Mouse (Mus musculus) midbrain, postnatal 0 days (tissue): ENCODE measurements around the gene Zfp330. TPM values are rescaled to one million over a fixed set of nuclear protein-coding genes. Genes with fewer than 3 reads are reported as not detected.

Experiments
- ATAC-seq: fragments of 200-750 bp; cut with Nextera tagmentation; 2 replicates; pipeline ENCODE4 v1.8.0; 2017; ENCODE audit warnings: moderate number of reproducible peaks, mild to moderate bottlenecking, moderate TSS enrichment, moderate library complexity; ENCODE audit not compliant: low FRiP score
- DNase-seq: peaks from one replicate; pipeline ENCODE4 v3.0.0-alpha.2; 2015; ENCODE audit warnings: low spot score
- H3K27ac ChIP-seq: fragments of 300-500 bp; sonication (generic); 2 replicates; pipeline ENCODE4 v1.5.1; 2014; ENCODE audit warnings: low read depth, mild to moderate bottlenecking, low read length, mixed read lengths
- H3K27me3 ChIP-seq: fragments of 300-500 bp; sonication (generic); 2 replicates; pipeline ENCODE4 v1.6.1; 2014; ENCODE audit warnings: low read length, control low read depth, mixed read lengths; ENCODE audit not compliant: insufficient read depth
- H3K36me3 ChIP-seq: fragments of 300-500 bp; sonication (generic); 2 replicates; pipeline ENCODE4 v1.6.1; 2014; ENCODE audit warnings: low read length, control low read depth, mixed read lengths; ENCODE audit not compliant: insufficient read depth
- H3K4me1 ChIP-seq: fragments of 300-500 bp; sonication (generic); 2 replicates; pipeline ENCODE4 v1.6.1; 2014; ENCODE audit warnings: mild to moderate bottlenecking, control low read depth, antibody characterized with exemption, low read length, mixed read lengths; ENCODE audit not compliant: insufficient read depth
- H3K4me2 ChIP-seq: fragments of 300-500 bp; sonication (generic); 2 replicates; pipeline ENCODE4 v1.6.1; 2014; ENCODE audit warnings: low read depth, mild to moderate bottlenecking, low read length, mixed read lengths; ENCODE audit not compliant: poor library complexity, severe bottlenecking
- H3K4me3 ChIP-seq: fragments of 300-500 bp; sonication (generic); 2 replicates; pipeline ENCODE4 v1.5.1; 2014; ENCODE audit warnings: low read depth, mild to moderate bottlenecking, low read length, moderate library complexity
- H3K9ac ChIP-seq: fragments of 300-500 bp; sonication (generic); replicated peaks from 2 replicates; pipeline ENCODE4 v1.6.1; 2014; ENCODE audit warnings: mild to moderate bottlenecking, low read length, moderate library complexity, mixed read lengths; ENCODE audit not compliant: poor library complexity, severe bottlenecking
- H3K9me3 ChIP-seq: fragments of 300-500 bp; sonication (generic); 2 replicates; pipeline ENCODE4 v1.6.1; 2016; ENCODE audit warnings: low read length, control low read depth
- CTCF ChIP-seq: IDR thresholded peaks from 2 replicates; pipeline ENCODE4 v1.5.1; 2016; ENCODE audit warnings: antibody characterized with exemption, mild to moderate bottlenecking
- WGBS: fragments of 180-500 bp; shearing (Covaris S2); extraction: QIAGEN DNeasy Blood & Tissue Kit; methylation state at CpG from one replicate; pipeline ENCODE4 v1.1.7; 2014; 5-methylcytosine and 5-hydroxymethylcytosine counted together
- polyA plus RNA-seq: library from polyadenylated mRNA; unstranded; fragments of >200 nt; fragmentation: Nextera tagmentation; extraction: Ambion mirVana; gene quantifications from 2 replicates; pipeline ENCODE4 v1.2.1, GENCODE M21; 2015
- total RNA-seq: library from RNA; depleted of rRNA; stranded (reverse); fragments of >200 nt; gene quantifications from 2 replicates; pipeline ENCODE4 v1.2.3, GENCODE M21; 2014; rRNA removed

Zfp330 gene
- total and polyA plus RNA-seq, 2 experiments from 2014 or later: 39.0 to 74.6 TPM

DNA sequence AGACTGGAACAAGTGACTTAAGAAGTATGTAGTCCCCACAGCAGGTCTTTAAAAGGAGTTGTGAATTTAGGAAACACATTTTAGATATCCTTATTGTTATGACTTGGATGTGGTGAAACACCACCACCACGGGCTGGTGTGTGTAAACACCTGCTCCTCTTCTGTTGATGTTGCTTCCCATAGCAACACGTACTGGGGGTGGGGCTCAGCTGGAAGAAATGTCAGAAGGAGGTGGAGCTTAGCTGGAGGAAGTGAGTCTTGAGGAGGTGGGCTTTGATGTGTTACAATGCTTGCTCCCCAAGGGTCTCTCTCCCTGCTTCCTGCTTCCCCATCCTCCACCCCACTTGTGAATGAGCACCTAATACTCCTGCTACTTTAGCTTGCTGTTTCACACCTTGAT lies 14.9 kb downstream of the Zfp330 start:
- Histone ChIP-seq H3K4me2 (no peak overlapping the region), H3K4me3 (no peak overlapping the region), H3K27me3 (no peaks in the 10 kb centered on the region), H3K9me3 (no peaks in the 10 kb centered on the region), H3K27ac (no peak overlapping the region), H3K4me1 (no peaks in the 10 kb centered on the region), H3K36me3 (peaks cover 20% of the 10 kb centered on the region; the same call in 1 of the 2 replicates), H3K9ac (no peak overlapping the region)
- DNase-seq: no peak
- WGBS: 42% methylated on average over 2 of the region's 2 CpGs
- ATAC-seq: 0 out of 2 replicates have a peak, but pooled peaks have one; percentile 27
- TF ChIP-seq CTCF: no peak

DNA sequence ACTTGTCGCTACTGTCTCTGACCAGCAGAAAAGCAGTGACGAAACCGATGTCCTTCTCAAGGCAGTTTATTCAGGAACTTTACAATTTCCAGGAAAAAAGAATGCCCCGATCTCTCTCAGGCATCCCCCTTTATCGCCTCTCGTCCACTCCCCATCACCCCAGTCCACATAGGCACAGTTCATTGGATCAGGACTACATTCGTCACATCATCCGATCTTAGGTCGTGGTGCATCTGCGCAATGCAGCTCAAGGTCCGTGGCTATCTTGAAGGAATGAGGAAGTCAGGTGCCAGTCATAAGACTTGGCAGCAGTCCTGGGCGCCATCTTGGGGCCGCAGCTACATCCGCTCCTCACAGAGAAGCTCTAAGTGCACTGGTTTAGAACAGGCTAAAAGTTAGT lies 19.0 kb downstream of the Zfp330 start:
- no peak for DNase-seq
- 96% methylated on average over 14 of the region's 14 CpGs for WGBS
- no peaks in the 10 kb centered on the region for H3K4me1 ChIP-seq
- no peak for TF ChIP-seq CTCF
- no peaks in the 10 kb centered on the region for H3K27me3 ChIP-seq
- H3K4me3 ChIP-seq: no peak overlapping the region
- H3K36me3 ChIP-seq: no peaks in the 10 kb centered on the region
- H3K4me2 ChIP-seq: no peak overlapping the region
- no peak overlapping the region for H3K27ac ChIP-seq
- no peaks in the 10 kb centered on the region for H3K9me3 ChIP-seq
- ATAC-seq: no peak
- H3K9ac ChIP-seq: no peak overlapping the region

DNA sequence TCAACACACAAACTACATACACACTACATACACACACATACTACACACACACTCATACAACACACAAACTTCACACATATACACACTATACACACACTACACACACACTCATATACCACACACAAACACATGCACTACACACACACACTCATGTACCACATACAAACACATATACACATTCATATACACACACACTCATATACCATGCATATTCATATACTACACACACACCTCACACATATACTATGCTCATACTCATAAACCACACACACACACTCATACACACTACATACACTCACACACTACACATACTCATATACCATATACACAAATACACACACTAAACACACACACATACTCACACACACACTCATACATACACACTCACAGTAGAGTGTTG lies 27.3 kb downstream of the Zfp330 start:
- H3K4me3 ChIP-seq: no peak overlapping the region
- H3K27ac ChIP-seq: no peak overlapping the region
- peak; percentile 31 for ATAC-seq
- H3K9ac ChIP-seq: no peak overlapping the region
- H3K4me2 ChIP-seq: no peak overlapping the region
- H3K36me3 ChIP-seq: no peaks in the 10 kb centered on the region
- no peaks in the 10 kb centered on the region for H3K27me3 ChIP-seq
- no peak for DNase-seq
- no peaks in the 10 kb centered on the region for H3K4me1 ChIP-seq
- no peak for TF ChIP-seq CTCF
- no peaks in the 10 kb centered on the region for H3K9me3 ChIP-seq

DNA sequence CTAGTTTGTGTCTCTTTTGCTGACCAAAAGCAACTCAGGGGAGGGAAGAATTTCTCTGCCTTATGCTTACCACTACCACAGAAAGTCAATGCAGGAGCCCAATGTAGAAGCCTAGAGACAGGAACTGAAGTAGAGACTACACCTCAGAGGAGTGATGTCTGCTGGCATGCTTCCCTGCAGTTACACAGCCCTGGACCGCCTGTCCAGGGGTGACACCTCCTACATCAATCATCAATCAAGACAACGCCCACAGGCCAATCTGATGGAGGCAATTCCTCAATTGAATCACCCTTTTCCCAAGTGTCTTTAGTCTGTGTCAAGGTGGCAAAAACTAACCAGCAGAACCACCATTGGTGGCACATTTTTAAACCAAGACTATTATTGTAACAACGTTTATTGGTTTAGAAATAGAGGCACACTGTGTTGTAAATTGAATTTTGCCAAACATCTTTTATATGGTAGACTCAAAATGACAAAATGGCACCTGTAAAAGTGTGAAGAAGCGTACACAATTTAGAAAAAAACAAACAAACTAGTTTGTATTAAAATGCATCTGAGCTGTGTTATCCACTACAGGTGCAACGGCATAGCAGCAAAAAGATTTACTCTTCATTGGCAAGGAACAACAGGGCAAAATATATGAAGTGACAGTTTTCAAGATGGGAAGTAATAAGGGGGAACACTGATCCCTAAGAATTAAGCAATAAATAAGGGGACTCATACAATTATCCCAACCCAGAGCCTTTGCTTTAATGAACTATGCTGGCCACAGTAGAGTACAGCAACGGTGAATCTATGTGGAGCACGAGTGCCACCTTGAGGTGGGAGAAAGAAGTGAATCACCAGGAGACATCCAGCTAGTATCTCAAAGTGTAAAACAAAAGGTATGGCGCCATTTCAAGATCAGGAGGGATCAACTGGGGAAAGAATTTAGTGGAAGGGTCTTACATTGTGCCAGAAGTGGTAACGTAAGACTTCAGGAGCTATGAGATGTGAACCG lies 29.8 kb downstream of the Zfp330 start:
- TF ChIP-seq CTCF: peak; percentile 98
- Histone ChIP-seq H3K27ac (no peak overlapping the region), H3K36me3 (no peaks in the 10 kb centered on the region), H3K9ac (no peak overlapping the region), H3K9me3 (no peaks in the 10 kb centered on the region), H3K4me1 (no peaks in the 10 kb centered on the region), H3K4me3 (no peak overlapping the region), H3K4me2 (no peak overlapping the region), H3K27me3 (no peaks in the 10 kb centered on the region)
- WGBS: 46% methylated on average over 10 of the region's 10 CpGs
- ATAC-seq (peak; percentile 85; the same call in 1 of the 2 replicates), DNase-seq (peak; percentile 83)

Other genes starting within 250 kb of the Zfp330 start
- gene Rnf150, start 89.2 kb upstream of the Zfp330 start, total RNA-seq: 12.6 and 14.3 TPM in 2 replicates
- gene Rnf150, start 89.2 kb upstream of the Zfp330 start, polyA plus RNA-seq: 1.5 and 1.9 TPM in 2 replicates